In genomic region chr14:35198899-35199298, GRCm38 (mm10) we compare ENCODE assay signal across 27 mouse cellular contexts.
A peak's percentile ranks its signal among the peaks of the same experiment; 100 is the strongest.
DNase-seq lines count a peak whose midpoint lies in the region; ATAC-seq lines count a peak whose summit lies in the region.
"Had no signal": no experiment of that assay in that cellular context is flagged by ENCODE, and none has a peak within 500 bp of the region (broad histone marks: within the 10 kb centered on the region; RNA-seq: fewer than 3 reads in every experiment).

No protein-coding gene starts in this region.

- no peak overlapping the region for H3K4me2 ChIP-seq in forebrain, embryonic 16.5 days (ENCODE audit: low read length)
- no peak overlapping the region for H3K4me2 ChIP-seq in forebrain, embryonic 14.5 days (ENCODE audit: low read length)
- no peak overlapping the region for H3K4me2 ChIP-seq in midbrain, embryonic 15.5 days
- H3K4me2 ChIP-seq in midbrain, embryonic 14.5 days (ENCODE audit: low read length), result no peak overlapping the region
- H3K4me2 ChIP-seq in hindbrain, embryonic 15.5 days, result no peak overlapping the region
- H3K4me2 ChIP-seq in neural tube, embryonic 14.5 days (ENCODE audit: low read depth, low read length), result no peak overlapping the region
- H3K4me2 ChIP-seq: forebrain, embryonic 15.5 days; heart, embryonic 13.5 days; liver, embryonic 12.5 days; stomach, embryonic 15.5 days had no signal

- H3K27ac ChIP-seq in forebrain, embryonic 16.5 days (ENCODE audit: low read length), result no peak overlapping the region
- H3K27ac ChIP-seq in forebrain, embryonic 14.5 days (ENCODE audit: low read depth, low read length), result no peak overlapping the region
- H3K27ac ChIP-seq in midbrain, embryonic 15.5 days, result peak overlapping the region; percentile 20; the same call in 1 of the 2 replicates
- H3K27ac ChIP-seq in midbrain, embryonic 14.5 days (replicated peaks; ENCODE audit: low read depth, low read length), result no peak overlapping the region
- no peak overlapping the region for H3K27ac ChIP-seq in hindbrain, embryonic 15.5 days (replicated peaks)
- no peak overlapping the region for H3K27ac ChIP-seq in neural tube, embryonic 14.5 days (ENCODE audit: low read depth, low read length)
- H3K27ac ChIP-seq: forebrain, embryonic 15.5 days; heart, embryonic 13.5 days; liver, embryonic 12.5 days; macrophage; stomach, embryonic 15.5 days had no signal

- H3K4me3 ChIP-seq in forebrain, embryonic 16.5 days (replicated peaks; ENCODE audit: low read length), result no peak overlapping the region
- no peak overlapping the region for H3K4me3 ChIP-seq in forebrain, embryonic 14.5 days (ENCODE audit: low read depth, low read length)
- no peak overlapping the region for H3K4me3 ChIP-seq in midbrain, embryonic 15.5 days
- H3K4me3 ChIP-seq in midbrain, embryonic 14.5 days (replicated peaks; ENCODE audit: low read depth, low read length), result no peak overlapping the region
- H3K4me3 ChIP-seq in hindbrain, embryonic 15.5 days, result no peak overlapping the region
- H3K4me3 ChIP-seq in neural tube, embryonic 14.5 days (ENCODE audit: low read depth, low read length), result no peak overlapping the region
- H3K4me3 ChIP-seq: forebrain, embryonic 15.5 days; heart, embryonic 13.5 days; liver, embryonic 12.5 days; stomach, embryonic 15.5 days had no signal

- H3K27me3 ChIP-seq in forebrain, embryonic 16.5 days (replicated peaks; ENCODE audit: control insufficient read depth, insufficient read depth, low read length), result no peaks in the 10 kb centered on the region
- H3K27me3 ChIP-seq in forebrain, embryonic 14.5 days (replicated peaks; ENCODE audit: control insufficient read depth, insufficient read depth, low read length), result no peaks in the 10 kb centered on the region
- no peaks in the 10 kb centered on the region for H3K27me3 ChIP-seq in midbrain, embryonic 15.5 days (replicated peaks)
- H3K27me3 ChIP-seq in midbrain, embryonic 14.5 days (ENCODE audit: control insufficient read depth, insufficient read depth, low read length), result no peaks in the 10 kb centered on the region
- H3K27me3 ChIP-seq in hindbrain, embryonic 15.5 days, result no peaks in the 10 kb centered on the region
- H3K27me3 ChIP-seq in neural tube, embryonic 14.5 days (ENCODE audit: control insufficient read depth, insufficient read depth, low read length), result no peaks in the 10 kb centered on the region
- H3K27me3 ChIP-seq: forebrain, embryonic 15.5 days; heart, embryonic 13.5 days; liver, embryonic 12.5 days; Patski; stomach, embryonic 15.5 days had no signal

- ATAC-seq in forebrain, embryonic 16.5 days, result peak; percentile 33; the same call in 1 of the 2 replicates
- ATAC-seq in forebrain, embryonic 14.5 days, result no peak
- peak; percentile 27; the same call in 1 of the 2 replicates for ATAC-seq in midbrain, embryonic 15.5 days (replicated peaks)
- no peak for ATAC-seq in midbrain, embryonic 14.5 days (ENCODE audit: low FRiP score, low TSS enrichment)
- peak; percentile 84 for ATAC-seq in hindbrain, embryonic 15.5 days (ENCODE audit: low FRiP score, low read depth)
- ATAC-seq in neural tube, embryonic 14.5 days (ENCODE audit: low read depth), result peak; percentile 91
- ATAC-seq: forebrain, embryonic 15.5 days; intestine, embryonic 16.5 days; liver, embryonic 12.5 days; liver, postnatal 0 days; lung, postnatal 0 days; Patski had no signal

- no peak for DNase-seq in forebrain, embryonic 14.5 days (ENCODE audit: low spot score)
- DNase-seq in midbrain, embryonic 14.5 days, result no peak
- DNase-seq in urinary bladder, postnatal 4 days (ENCODE audit: low spot score in 2 of 2), result no peak
- DNase-seq in kidney, adult 11 months, result no peak
- DNase-seq: adrenal gland, postnatal 25 days; cerebellum, adult 18-20 months; cerebellum, postnatal 14 days; gastrocnemius, postnatal 10 days; heart, postnatal 10 days; kidney, adult 9 months; kidney, postnatal 10 days; layer of hippocampus, postnatal 36 days; left cerebral cortex, postnatal 4 days; liver, postnatal 0 days; right cerebral cortex, postnatal 25 days had no signal

- H3K9me3 ChIP-seq in forebrain, embryonic 16.5 days (ENCODE audit: control insufficient read depth, low read length), result no peaks in the 10 kb centered on the region
- no peaks in the 10 kb centered on the region for H3K9me3 ChIP-seq in forebrain, embryonic 14.5 days (replicated peaks; ENCODE audit: control insufficient read depth, low read length)
- no peaks in the 10 kb centered on the region for H3K9me3 ChIP-seq in midbrain, embryonic 15.5 days
- no peaks in the 10 kb centered on the region for H3K9me3 ChIP-seq in midbrain, embryonic 14.5 days (ENCODE audit: control insufficient read depth, low read length)
- H3K9me3 ChIP-seq in hindbrain, embryonic 15.5 days, result no peaks in the 10 kb centered on the region
- no peaks in the 10 kb centered on the region for H3K9me3 ChIP-seq in neural tube, embryonic 14.5 days (ENCODE audit: control insufficient read depth, low read length)
- H3K9me3 ChIP-seq: forebrain, embryonic 15.5 days; heart, embryonic 13.5 days; liver, embryonic 12.5 days; stomach, embryonic 15.5 days had no signal

- no peak overlapping the region for H3K9ac ChIP-seq in forebrain, embryonic 16.5 days (replicated peaks; ENCODE audit: low read depth, low read length)
- no peak overlapping the region for H3K9ac ChIP-seq in forebrain, embryonic 14.5 days (ENCODE audit: low read length)
- no peak overlapping the region for H3K9ac ChIP-seq in midbrain, embryonic 15.5 days
- H3K9ac ChIP-seq in midbrain, embryonic 14.5 days (replicated peaks; ENCODE audit: low read length), result no peak overlapping the region
- no peak overlapping the region for H3K9ac ChIP-seq in hindbrain, embryonic 15.5 days
- H3K9ac ChIP-seq in neural tube, embryonic 14.5 days (replicated peaks; ENCODE audit: low read depth, low read length), result no peak overlapping the region
- H3K9ac ChIP-seq: forebrain, embryonic 15.5 days; heart, embryonic 13.5 days; liver, embryonic 12.5 days; liver, postnatal 0 days; stomach, embryonic 15.5 days had no signal

- no peaks in the 10 kb centered on the region for H3K36me3 ChIP-seq in forebrain, embryonic 16.5 days (ENCODE audit: control insufficient read depth, insufficient read depth)
- no peaks in the 10 kb centered on the region for H3K36me3 ChIP-seq in forebrain, embryonic 14.5 days (ENCODE audit: control insufficient read depth, insufficient read depth, low read length)
- H3K36me3 ChIP-seq in midbrain, embryonic 15.5 days (replicated peaks), result no peaks in the 10 kb centered on the region
- H3K36me3 ChIP-seq in midbrain, embryonic 14.5 days (ENCODE audit: control insufficient read depth, insufficient read depth, low read length), result no peaks in the 10 kb centered on the region
- no peaks in the 10 kb centered on the region for H3K36me3 ChIP-seq in hindbrain, embryonic 15.5 days
- H3K36me3 ChIP-seq in neural tube, embryonic 14.5 days (ENCODE audit: control insufficient read depth, insufficient read depth, low read length), result no peaks in the 10 kb centered on the region
- H3K36me3 ChIP-seq: forebrain, embryonic 15.5 days; heart, embryonic 13.5 days; liver, embryonic 12.5 days; stomach, embryonic 15.5 days had no signal

- no peaks in the 10 kb centered on the region for H3K4me1 ChIP-seq in forebrain, embryonic 16.5 days (replicated peaks; ENCODE audit: control insufficient read depth, insufficient read depth, low read length)
- H3K4me1 ChIP-seq in forebrain, embryonic 14.5 days (ENCODE audit: control insufficient read depth, insufficient read depth, low read length), result no peaks in the 10 kb centered on the region
- no peaks in the 10 kb centered on the region for H3K4me1 ChIP-seq in midbrain, embryonic 15.5 days
- H3K4me1 ChIP-seq in midbrain, embryonic 14.5 days (ENCODE audit: control insufficient read depth, insufficient read depth, low read length), result no peaks in the 10 kb centered on the region
- H3K4me1 ChIP-seq in hindbrain, embryonic 15.5 days (replicated peaks), result peaks cover 12% of the 10 kb centered on the region; the same call in 1 of the 2 replicates
- no peaks in the 10 kb centered on the region for H3K4me1 ChIP-seq in neural tube, embryonic 14.5 days (ENCODE audit: control insufficient read depth, insufficient read depth, low read length)
- H3K4me1 ChIP-seq: forebrain, embryonic 15.5 days; heart, embryonic 13.5 days; liver, embryonic 12.5 days; stomach, embryonic 15.5 days had no signal

- 58% methylated on average over 6 of the region's 6 CpGs for WGBS in forebrain, embryonic 16.5 days
- 66% methylated on average over 6 of the region's 6 CpGs for WGBS in forebrain, embryonic 14.5 days
- WGBS in midbrain, embryonic 15.5 days, result 64% methylated on average over 6 of the region's 6 CpGs
- 84% methylated on average over 6 of the region's 6 CpGs for WGBS in midbrain, embryonic 14.5 days
- 59% methylated on average over 6 of the region's 6 CpGs for WGBS in hindbrain, embryonic 15.5 days
- 55% methylated on average over 6 of the region's 6 CpGs for WGBS in neural tube, embryonic 14.5 days

Comparison
In these comparisons a context has a peak if more than half of its experiments do, and no peak if none do; other contexts are left out.
1. ATAC-seq: peak in forebrain, embryonic 16.5 days (single experiment), midbrain, embryonic 15.5 days (single experiment), hindbrain, embryonic 15.5 days (single experiment) and neural tube, embryonic 14.5 days (single experiment); none in forebrain, embryonic 14.5 days (single experiment) and midbrain, embryonic 14.5 days (single experiment).